Mouse (Mus musculus) liver (tissue): ENCODE measurements around the gene Serinc2.

Source experiments
- DNase-seq: peaks from one replicate; pipeline ENCODE4 v3.0.0-alpha.2; 2020; ENCODE audit warnings: mixed read lengths

Gene Serinc2

DNA sequence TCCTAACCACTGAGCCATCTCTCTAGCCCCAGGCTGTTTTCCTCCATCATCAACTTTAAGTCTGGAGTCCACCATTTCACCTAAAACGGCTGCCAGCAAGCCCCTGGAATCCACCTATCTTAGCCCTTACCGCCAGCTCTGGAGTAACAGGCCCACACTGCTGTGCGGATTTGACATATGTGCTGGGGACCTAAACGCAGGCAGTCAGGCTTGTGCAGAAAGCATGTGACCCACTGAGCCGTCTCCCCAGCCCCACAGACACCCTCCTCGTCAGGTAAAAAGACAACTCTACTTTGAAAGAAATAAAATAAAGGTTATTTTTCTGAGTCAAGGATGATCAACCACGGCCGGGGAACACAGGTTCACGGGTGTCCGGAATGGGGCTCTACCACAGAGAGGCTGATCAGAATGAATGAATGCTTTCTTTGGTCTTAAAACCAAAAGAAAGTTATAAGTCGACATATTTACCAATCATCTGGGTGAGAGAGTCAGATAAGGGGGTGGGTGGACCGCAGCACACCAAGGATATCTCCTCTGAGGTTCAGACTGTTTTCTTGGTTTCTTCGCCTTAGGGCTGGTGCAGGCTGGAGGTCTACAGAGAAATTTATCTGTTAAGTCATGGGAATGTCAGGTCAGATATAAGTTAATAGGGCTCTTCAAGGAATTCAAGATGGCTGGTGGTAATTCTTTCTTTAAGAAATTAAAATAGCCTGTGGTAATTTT lies 17.4 kb upstream of the Serinc2 start:
- DNase-seq: peak; percentile 81

DNA sequence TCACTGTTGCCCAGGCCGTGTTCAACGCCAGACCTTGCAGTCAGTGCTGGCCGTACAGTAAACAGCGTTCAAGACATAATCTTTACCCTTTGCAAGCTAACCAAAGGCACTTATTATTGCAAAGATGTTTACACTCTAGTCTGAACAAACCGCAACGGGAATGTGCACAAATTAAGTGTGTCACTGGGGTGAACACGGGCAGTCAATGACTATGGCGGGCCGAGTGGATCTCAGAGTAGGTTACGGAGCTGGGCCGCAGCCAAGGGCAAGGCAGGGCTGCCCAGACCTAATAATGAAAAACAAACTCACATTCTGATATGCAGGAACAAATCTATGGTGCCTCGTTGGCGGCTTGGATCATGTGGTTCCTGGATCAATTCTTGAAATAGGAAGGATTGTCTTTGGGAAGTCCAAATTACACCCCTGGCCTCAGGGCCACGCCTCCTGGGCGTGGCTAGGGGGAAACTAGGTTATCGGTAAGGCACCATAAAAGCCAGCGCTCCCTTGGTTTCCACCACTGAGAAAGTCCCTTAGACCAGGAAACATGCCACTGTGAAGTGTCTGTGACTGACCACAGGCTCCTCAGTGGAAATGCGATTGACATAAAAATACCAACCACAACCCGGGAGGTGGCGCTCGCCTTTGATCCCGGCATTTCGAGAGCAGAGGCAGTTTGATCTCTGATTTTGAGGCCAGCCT lies 16.2 kb upstream of the Serinc2 start:
- peak; percentile 93 for DNase-seq

DNA sequence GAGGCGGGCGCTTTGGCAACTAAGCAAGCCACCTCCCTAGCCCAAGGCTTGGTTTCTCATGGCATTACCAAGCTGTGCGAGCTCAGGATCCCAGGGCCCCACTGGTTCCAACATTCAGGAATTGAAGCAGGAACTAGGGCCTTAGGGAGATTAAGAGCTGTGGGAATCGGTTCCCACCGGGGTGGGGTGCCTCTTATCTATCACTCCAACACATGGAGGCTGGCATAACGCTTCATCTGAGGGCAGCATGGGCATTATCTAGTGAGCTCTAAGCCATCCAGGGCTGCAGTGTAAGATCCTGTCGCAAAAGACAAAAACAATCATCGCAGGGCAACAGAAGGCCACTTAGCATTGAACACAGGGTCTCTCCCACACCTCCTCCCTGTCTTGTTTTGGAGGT lies 15.5 kb upstream of the Serinc2 start:
- peak; percentile 81 for DNase-seq

DNA sequence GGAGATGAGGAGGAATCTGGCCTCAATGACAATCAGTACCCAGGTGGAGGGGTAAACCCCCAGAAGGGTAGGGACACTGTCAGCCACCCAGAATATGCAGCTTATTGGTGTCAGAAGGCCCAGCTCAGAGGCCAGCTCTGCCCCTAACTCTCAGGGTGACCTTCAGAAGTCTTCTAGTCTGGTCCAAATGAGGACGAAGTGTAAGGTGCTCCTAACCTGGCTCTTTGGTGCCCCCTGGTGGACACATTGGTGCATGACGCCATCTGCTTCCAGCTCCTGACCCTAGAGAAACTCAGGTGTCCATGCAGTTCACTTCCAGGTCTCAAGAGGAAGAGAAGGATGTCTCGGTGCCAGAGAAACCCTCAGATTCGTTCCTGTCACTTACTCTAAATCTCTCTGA lies 13.3 kb upstream of the Serinc2 start:
- DNase-seq: peak; percentile 92

DNA sequence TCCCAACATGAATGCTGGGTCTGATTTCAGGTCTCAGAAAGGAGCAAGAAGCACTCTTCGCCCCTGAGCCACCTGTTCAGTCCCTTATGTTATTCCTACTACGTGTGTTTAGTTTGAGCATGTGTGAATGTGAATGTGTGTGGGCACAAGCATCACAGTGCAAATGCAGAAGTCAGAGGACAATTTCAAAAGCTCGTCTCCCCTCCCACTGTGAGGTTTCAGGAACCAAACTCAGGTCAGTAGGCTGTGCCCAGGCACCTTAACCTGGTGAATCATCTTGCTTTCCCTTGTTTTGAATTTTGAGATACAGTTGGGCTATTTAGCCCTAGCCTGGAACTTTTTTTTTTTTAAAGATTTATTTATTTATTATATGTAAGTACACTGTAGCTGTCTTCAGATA lies 10.8 kb upstream of the Serinc2 start:
- DNase-seq: no peak

DNA sequence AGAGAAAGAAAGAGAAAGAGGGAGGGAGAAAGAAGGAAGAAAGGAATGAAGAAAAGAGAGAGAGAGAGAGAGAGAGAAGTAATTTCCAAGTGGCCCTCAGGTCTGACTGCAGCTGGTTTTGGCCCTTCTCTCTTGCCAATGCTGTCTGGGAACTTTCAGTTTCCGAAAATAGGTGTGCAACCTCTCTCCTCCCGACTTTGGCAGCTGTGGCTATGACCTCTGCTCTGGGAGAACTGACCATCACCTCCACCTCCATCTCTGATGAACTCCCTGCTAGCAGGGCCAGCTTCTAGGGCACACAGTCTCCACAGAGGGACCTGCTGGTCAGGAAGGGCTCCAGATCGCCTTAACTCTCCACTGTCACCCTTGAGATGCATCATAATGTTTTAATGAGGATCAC lies 7.5 kb upstream of the Serinc2 start:
- DNase-seq: no peak

DNA sequence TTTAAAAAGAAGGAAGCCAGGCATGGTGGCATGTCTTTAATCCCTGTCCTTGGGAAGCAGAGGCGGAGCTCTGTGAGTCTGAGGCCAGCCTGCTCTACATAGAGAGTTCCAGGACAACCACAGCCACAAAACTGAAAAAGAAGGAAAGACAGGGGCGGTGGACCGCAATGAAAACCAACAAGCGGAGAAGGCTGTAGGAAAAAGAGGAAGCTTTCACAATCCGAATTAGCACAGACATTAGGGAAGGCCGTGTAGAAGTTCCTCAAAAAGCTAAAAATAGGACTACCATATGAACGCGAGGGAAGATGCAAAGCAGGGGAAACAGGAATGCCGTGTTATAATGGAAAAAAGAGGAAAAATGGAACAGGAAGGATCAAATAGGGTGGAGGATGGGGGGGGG lies 4.8 kb upstream of the Serinc2 start:
- DNase-seq: no peak

DNA sequence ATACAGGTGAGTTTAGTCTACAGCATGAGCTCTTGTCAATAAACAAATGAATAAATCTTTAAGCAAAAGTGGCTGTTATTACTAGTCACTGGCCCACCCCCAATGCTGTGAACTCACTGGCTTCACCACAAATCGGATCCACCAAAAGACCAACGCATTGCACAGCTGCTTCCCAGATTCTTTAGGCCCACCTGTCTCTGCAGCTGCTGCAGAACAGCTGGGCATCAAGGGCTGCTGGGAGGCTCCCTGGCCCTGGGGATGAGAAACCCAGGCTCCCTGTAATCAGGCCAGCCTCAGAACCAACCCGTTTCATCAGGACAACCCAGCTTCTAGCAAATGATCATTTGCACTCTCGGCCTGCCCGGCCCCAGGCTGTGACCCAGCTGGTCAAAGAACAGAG lies 3.9 kb upstream of the Serinc2 start:
- DNase-seq: no peak

DNA sequence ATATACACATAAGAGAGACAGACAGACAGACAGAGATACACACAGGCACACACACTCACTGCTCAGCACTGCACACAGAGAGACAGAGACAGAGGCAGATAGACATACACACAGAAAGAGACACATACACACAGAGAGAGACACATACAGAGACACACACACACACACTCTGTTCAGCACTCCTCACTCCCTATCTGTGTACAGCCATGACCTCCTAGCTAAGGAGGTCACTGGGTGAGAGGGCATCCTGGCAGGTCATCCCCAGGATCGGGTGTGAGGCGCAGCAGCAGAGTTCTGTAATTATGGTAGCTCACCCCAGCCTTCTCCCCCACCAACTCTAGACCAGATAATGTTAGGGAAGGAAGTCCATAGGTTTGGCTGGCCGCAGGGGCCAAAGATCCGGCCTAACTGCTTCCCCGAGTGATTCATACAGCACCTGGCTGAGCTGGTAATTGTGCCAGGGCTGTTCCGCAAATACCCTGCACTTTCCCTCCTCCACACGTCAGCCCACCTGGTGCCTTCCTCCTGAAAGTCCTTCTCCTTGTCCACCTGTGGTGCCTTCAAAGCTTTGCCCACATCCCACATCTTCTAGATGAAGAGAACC lies 2.3 kb downstream of the Serinc2 start:
- no peak for DNase-seq

DNA sequence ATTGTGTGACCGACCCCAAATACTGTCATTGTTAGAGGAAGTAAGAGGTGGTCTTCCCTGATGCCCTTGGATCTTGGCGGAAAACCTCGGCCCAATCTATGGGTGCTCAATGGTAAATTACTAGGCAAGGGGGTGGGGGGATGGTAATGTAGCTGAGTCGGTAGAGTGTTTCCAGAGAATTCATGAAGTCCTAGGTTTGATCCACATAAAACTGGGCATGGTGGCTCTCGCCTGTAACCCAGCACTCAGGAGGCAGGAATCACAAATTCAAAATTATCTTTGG lies 3.2 kb downstream of the Serinc2 start:
- no peak for DNase-seq

DNA sequence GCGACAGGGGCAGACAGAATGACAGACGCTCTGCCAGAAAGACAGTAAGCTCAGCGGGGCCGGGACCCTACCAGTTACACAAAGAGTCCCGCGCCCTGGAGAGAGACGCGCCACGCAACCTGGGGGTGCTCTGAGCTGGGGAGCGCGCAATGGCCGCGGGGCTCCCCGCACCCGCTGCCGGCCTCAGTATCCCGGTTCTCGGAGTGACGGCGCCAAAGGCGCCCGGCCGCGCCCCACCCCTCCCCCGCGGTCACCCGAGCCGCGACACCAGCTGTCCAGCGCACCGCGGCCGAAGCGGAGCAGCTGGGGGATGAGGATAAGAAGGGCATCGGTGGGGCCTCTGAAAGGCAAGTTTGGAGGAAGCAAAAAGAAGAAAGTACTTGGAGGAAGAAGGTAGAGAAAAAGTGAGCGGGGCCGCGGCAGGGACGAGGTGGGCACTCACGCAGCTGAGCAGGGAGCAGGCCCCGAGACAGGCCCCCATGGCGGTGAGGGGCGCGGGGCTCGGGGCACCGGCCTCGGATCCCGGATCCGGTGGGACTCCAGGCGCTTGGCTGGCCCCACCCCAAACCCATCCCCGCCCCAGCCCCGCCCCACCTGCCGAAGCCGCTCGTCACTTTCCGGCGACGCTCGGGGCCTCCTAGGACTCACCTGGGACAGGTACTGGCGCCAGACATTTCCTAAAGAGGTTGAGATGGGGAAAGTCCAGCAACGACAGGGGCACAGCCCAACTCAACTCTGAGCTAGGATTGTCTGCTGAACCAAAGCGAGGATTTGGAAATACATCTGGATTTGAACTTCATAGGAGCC lies 3.8 kb downstream of the Serinc2 start:
- peak; percentile 25 for DNase-seq

DNA sequence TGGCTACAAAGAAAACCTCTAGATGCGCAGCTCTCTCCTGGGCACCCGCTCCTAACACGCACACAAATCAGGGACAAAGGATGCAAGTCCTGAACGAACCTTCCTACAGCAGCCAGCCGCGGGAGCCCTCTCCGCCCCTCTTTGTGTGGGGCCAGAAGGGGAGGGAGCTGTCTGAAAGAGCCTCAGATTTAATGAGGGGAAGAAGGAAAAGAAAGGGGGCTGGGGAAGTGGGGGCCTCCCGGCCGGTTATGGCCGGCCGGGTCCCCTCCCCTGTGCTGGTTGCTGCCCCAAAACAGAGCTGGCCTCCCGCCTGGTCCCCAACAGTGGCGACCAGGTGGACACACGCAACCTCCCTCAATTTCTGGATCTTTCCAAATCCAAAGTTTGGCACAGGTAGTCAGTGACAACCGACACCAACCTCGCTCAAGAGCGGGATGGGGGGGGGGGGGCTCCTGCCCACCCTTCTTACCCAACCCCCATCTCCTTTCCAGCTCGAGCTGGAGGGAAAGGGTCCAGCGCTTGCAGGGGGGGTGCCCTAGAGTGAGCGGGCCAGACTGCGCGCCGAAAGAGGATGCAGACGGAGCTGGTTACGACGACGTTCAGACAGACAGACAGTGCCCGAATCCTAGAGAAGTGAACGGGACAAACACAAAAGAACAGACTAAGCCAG lies 4.5 kb downstream of the Serinc2 start:
- DNase-seq: no peak

DNA sequence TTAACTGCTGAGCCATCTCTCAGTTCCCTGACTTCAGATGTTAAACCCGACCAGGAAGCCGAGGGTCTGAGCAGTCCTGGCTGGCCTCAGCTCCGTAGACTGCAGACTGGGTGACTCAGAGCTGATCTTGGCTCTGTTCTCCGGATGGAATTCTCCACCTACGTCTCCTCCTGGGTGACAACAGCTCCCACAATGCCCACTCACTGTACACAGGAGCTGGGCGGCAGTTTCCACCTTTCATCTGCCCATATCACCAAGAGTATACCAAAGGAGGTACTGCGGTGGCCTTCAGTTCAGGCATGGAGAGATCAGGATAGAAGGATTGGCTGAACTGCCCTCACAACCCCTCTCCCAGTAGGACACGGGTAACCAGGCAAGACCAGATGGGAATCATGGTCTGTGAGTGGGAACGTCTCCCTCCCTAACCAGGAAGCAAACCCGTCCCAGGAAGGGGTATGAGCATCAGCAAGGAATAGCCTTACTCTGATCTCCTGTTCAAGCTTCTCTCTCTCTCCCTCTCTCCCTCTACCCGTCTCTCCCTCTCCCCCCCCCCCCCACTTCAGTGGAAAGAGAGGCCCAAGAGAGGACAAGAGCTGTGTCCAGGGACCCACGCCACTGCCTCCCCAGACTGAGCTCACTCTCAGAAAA lies 5.2 kb downstream of the Serinc2 start:
- no peak for DNase-seq

DNA sequence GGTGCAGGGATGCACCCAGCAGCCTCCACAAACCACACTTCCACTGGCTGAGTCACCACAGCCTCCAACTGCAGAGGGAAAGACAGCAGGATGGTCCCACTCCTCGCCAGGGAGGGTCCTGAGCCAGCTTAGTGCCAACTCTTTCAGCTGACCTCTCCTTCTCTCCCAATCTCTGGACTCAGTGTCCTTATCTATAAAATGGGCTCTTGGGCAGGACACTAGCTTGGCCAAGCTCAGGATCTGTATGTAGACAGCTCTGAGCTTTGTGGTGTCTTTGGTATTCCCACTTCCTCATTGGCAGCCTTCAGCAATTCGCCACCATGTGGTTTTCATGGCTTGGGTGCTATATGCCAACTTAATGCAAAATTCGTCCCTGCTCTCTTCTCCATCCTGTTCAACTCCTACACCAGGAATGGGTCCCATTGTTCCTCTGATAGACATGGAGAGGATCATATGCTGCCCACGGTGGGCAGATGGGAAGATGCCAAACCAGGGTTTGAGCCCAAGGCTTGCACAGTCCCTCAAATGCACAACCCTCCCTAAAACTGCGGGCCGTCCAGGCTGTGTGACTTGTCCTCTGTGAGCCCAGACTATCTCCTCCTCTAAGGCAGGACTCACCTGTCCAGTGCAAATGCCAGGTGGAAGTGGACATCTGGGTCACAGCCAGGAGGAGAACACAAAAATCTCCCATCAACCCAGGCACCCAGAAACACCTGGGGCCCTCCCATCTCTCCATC lies 8.2 kb downstream of the Serinc2 start:
- no peak for DNase-seq

DNA sequence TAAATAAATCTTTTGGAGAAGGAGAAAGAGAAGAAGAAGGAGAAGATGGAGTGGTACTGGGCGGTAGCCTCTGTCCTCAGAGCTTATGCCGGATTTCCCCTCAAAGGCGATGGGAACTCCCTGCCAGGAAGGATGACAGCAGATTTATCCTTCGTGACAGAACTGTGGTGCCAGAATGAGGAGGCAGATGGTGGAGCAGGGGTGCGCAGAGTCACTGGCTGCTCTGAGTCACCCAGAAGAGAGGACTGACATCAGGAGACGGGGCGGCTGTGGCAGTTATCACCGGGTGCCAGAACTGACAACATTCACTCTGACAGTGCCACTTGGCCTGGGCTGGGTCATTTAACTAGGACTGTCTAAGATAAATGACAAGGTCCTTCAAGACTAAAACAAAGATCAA lies 8.9 kb downstream of the Serinc2 start:
- DNase-seq: peak; percentile 48

DNA sequence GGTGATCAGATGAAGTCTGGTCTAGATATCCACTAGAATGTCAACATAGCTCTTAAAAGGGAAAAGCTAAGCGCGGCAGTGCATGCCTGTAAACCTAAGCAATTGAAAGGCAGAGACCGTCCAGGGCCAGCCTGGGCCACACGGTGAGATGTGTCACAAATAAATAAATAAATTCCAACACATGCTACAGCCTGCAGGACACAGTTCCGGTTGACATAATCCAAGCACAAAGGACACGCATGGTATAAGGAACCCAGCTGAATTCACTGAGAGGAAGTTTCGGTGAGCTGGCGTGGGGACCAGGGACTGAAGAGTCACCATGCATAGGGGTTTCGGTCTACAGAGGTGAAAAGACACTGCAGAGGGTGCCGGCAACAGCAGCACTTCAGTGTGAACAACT lies 10.3 kb downstream of the Serinc2 start:
- no peak for DNase-seq

DNA sequence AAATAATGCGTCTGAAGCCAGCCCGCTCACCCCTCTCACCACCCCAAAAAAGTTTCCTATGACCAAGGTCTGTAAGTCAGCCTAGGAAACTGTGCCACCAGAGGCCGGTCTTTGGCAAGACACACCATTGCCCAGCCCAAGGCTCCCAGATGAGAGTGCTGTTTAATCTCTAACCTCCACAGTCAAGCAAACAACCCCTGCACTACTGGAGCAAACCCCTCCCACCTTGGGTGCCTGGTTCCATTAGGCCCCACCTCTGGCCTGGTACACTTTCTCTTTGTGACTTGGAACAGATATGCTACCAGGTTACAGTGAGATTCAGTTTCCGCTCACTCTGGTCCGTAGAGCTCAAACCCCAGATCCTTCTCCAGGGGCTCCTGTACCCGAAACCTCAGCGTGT lies 11.9 kb downstream of the Serinc2 start:
- DNase-seq: peak; percentile 40

DNA sequence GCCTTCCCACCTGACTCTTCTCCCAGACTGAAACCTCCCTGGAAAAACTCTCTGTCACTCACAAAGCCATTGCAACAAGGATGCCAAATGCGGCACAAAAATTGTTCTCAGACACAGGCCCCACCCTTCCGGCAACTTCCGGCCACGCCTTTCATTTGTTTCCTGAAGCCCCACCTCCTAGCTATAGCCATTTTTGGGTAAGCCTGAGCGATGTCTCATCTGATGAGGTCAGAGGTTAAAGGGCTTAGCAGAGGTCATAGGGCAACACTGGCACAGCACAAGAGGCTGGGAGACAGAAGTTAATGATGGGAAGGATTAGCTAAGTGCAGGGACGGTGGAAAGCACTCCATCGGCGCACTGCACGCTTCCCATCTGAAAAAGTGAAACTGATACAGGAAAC lies 12.4 kb downstream of the Serinc2 start:
- DNase-seq: no peak

DNA sequence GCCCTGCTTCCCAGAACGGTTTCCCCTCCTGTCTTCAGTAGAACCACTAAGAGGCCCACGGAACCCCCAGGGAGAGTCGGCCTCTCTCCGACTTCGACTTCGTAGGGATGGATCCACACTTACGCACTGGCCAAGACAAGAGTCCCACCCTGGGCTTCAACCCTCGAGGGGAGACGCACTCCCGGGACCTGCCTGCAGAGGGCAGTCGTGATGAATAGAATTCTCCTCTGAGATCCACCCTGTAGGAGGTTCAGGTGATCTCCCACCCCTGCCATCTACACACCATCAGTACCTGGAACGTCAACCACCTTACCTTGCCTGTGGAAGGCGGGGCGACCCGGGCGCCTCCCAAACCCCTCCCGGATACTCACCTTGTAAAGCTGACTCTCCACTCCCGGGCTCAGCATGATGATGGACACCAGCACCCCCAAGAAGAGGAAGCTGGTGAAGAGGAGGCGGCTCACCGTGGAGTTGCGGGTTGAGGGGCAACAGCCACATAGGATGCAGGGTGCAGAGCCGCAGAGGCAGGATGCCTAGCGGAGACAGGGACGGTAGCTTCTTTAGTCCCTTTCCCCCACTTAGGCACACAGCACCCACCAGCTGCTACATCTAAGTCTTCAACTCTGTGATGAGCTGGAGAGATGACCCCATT lies 14.2 kb downstream of the Serinc2 start:
- peak; percentile 76 for DNase-seq

DNA sequence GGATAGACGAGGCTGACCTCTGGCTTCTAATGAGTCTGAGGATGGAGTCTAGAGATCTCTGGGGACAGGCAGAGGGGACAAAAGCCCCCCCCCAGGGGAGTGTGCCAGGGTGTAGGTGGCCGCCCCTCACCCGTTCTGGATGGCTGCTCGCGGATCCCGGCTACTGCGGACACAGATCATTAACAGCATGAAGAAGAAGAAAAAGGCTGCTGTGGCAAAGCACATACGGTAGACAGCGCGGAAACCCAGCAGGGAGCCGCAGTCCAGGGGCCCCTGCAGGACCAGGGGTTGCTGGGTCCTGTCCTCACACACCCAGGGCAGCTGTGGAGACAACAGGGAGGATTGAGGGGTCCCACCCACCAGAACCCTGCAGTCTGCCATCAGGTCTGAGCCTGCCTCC lies 14.9 kb downstream of the Serinc2 start:
- DNase-seq: no peak

DNA sequence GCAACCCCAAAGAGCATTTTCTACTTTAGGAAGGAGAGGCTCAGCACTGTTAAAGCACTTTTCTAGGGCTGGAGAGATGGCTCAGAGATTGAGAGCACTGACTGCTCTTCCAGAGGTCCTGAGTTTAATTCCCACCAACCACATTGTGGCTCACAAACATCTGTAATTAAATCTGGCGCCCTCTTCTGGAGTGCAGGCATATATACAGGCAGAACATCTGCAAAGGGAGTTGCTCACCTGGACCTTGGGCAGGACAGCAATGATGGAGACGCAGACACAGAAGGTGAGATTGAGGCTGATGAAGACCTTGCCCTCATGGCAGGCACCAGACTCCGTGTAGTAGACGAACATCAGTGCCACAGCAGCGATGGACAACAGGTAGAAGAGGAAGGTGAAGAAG lies 18.6 kb downstream of the Serinc2 start:
- DNase-seq: no peak
